Mouse (Mus musculus) ES-E14 (cell line): ENCODE data around the gene Ccdc57. TPM values are rescaled to one million over a fixed set of nuclear protein-coding genes. Genes with fewer than 3 reads are reported as not detected.

Experiments
- DNase-seq: peaks from one replicate; pipeline ENCODE4 v3.0.0-alpha.2; 2013; ENCODE audit warnings: low read depth, low spot score
- H3K27ac ChIP-seq: 2 replicates; pipeline ENCODE4 v1.5.1; 2012; ENCODE audit warnings: low read depth, mild to moderate bottlenecking, low read length, moderate library complexity, mixed read lengths; ENCODE audit not compliant: poor library complexity, insufficient read depth, severe bottlenecking
- H3K36me3 ChIP-seq: 2 replicates; pipeline ENCODE4 v1.6.1; 2012; ENCODE audit warnings: mild to moderate bottlenecking, low read length, moderate library complexity, mixed read lengths; ENCODE audit not compliant: control insufficient read depth, poor library complexity, insufficient read depth, severe bottlenecking
- H3K4me1 ChIP-seq, 2 experiments: fragments of 150-350 bp in 1 of 2; sonication (generic) in 1 of 2; 2 replicates each; pipeline ENCODE4 v1.6.1; 2012; ENCODE audit warnings: low read length in 2 of 2, mild to moderate bottlenecking in 1 of 2, mixed read lengths in 1 of 2; ENCODE audit not compliant: control insufficient read depth in 2 of 2, insufficient read depth in 2 of 2, poor library complexity in 1 of 2
- H3K4me3 ChIP-seq, 2 experiments: fragments of 150-350 bp in 1 of 2; sonication (generic) in 1 of 2; 2 replicates each; pipeline ENCODE4 v1.5.1; 2012; ENCODE audit warnings: low read length in 2 of 2, low read depth in 1 of 2, mild to moderate bottlenecking in 1 of 2, mixed read lengths in 1 of 2; ENCODE audit not compliant: insufficient read depth in 1 of 2, poor library complexity in 1 of 2, severe bottlenecking in 1 of 2
- H3K9ac ChIP-seq: 2 replicates; pipeline ENCODE4 v1.6.1; 2012; ENCODE audit warnings: low read depth, mild to moderate bottlenecking, low read length, mixed read lengths; ENCODE audit not compliant: poor library complexity, insufficient read depth, severe bottlenecking
- H3K9me3 ChIP-seq: fragments of 150-350 bp; sonication (generic); 2 replicates; pipeline ENCODE4 v1.6.1; 2012; ENCODE audit warnings: low read depth, mild to moderate bottlenecking, low read length; ENCODE audit not compliant: control insufficient read depth, insufficient read depth
- CHD2 ChIP-seq: IDR thresholded peaks from 2 replicates; pipeline ENCODE4 v1.6.1; 2014; ENCODE audit warnings: mild to moderate bottlenecking, low read depth, low read length, inconsistent platforms
- HCFC1 ChIP-seq: IDR thresholded peaks from 2 replicates; pipeline ENCODE4 v1.6.1; 2012; ENCODE audit warnings: low read length, inconsistent platforms, borderline replicate concordance; ENCODE audit not compliant: insufficient read depth
- MAFK ChIP-seq: IDR thresholded peaks from 2 replicates; pipeline ENCODE4 v1.6.1; 2014; ENCODE audit warnings: mild to moderate bottlenecking, low read depth, low read length, inconsistent platforms; ENCODE audit not compliant: insufficient read depth
- ZC3H11A ChIP-seq: IDR thresholded peaks from 2 replicates; pipeline ENCODE4 v1.6.1; 2012; ENCODE audit warnings: low read depth, mild to moderate bottlenecking, inconsistent platforms, low read length, borderline replicate concordance
- ZNF384 ChIP-seq: IDR thresholded peaks from 2 replicates; pipeline ENCODE4 v1.6.1; 2012; ENCODE audit warnings: low read depth, low read length, inconsistent platforms
- in situ Hi-C, 2 experiments: fragments of 600-800 bp; cut with MboI; formaldehyde crosslinking; loops; one replicate each; pipeline ENCODE4 v1.15.1; 2025; ENCODE audit warnings: low sequenced_read_pairs in 2 of 2, inconsistent platforms in 1 of 2; ENCODE audit not compliant: unreplicated experiment in 2 of 2
- total RNA-seq: library from RNA; depleted of rRNA; stranded (reverse); fragments of 300-350 nt; gene quantifications from 2 replicates; pipeline ENCODE4 v1.2.3, GENCODE M21; 2012

Gene Ccdc57
- total RNA-seq, 1 experiment = 1.8 TPM

DNA sequence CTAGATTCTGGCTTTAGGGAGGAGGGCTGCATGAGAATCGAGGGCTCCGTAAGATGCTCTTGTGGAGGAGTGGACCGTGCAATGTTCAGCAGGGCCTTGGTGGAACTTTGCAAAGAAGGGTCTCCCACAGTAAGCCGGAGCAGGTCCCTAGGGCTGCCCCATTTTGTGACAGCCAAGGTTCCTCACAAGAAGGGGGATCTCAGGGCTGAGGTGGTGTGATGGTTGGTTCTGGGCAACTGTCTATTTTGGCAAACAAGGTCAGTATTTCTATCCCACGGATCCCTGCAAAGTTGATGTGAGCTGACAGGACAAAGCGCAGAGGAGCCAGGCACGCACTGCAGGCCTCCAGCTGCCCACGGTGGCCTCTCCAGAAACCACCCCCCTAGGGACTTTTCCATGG lies 18.6 kb upstream of the Ccdc57 start:
- TF ChIP-seq MAFK = no peak
- TF ChIP-seq ZC3H11A = no peak
- no peak for TF ChIP-seq ZNF384
- TF ChIP-seq HCFC1 = no peak
- TF ChIP-seq CHD2 = no peak
- peaks cover 3 to 43% of the 10 kb centered on the region in 2 experiments; a peak in 3 of 4 replicates for H3K4me1 ChIP-seq

GRCm38 (mm10) chr11:120950281-120951202 lies 17.9 kb upstream of the Ccdc57 start:
- H3K27ac ChIP-seq = no peak overlapping the region
- peak overlapping the region; percentile 77 for H3K9ac ChIP-seq
- in situ Hi-C loops = no loop called here
- peaks cover 3 to 43% of the 10 kb centered on the region in 2 experiments; a peak in 3 of 4 replicates for H3K4me1 ChIP-seq
- DNase-seq = peak; percentile 97
- H3K4me3 ChIP-seq = peak overlapping the region; percentile 76 to 86
- no peaks in the 10 kb centered on the region for H3K9me3 ChIP-seq
- H3K36me3 ChIP-seq = peaks cover 15% of the 10 kb centered on the region
- TF ChIP-seq CHD2 (no peak), HCFC1 (peak; percentile 46; the same call in 1 of the 2 replicates)

More for the DNA sequence above, 18.6 kb upstream of the Ccdc57 start:
- Histone ChIP-seq H3K9ac (peak overlapping the region; percentile 53; the same call in 1 of the 2 replicates), H3K36me3 (peaks cover 22% of the 10 kb centered on the region), H3K9me3 (no peaks in the 10 kb centered on the region), H3K4me3 (peak overlapping the region; percentile 76 to 86), H3K27ac (no peak overlapping the region)
- in situ Hi-C loops = no loop called here
- DNase-seq = no peak

- no peak for DNase-seq
- Histone ChIP-seq H3K9me3 (no peaks in the 10 kb centered on the region), H3K27ac (no peak overlapping the region), H3K9ac (peak overlapping the region; percentile 77), H3K4me3 (peak overlapping the region; percentile 76 to 86), H3K4me1 (peaks cover 3 to 45% of the 10 kb centered on the region in 2 experiments; a peak in 3 of 4 replicates), H3K36me3 (peaks cover 9% of the 10 kb centered on the region; the same call in 1 of the 2 replicates)
- in situ Hi-C loops = no loop called here
- TF ChIP-seq ZC3H11A (no peak), CHD2 (no peak), ZNF384 (no peak), MAFK (no peak), HCFC1 (no peak)
Observed at GRCm38 (mm10) chr11:120949863-120950262, 17.2 kb upstream of the Ccdc57 start.

- H3K36me3 ChIP-seq = peaks cover 8% of the 10 kb centered on the region; the same call in 1 of the 2 replicates
- H3K9me3 ChIP-seq = no peaks in the 10 kb centered on the region
- H3K4me3 ChIP-seq = peak overlapping the region; percentile 76 to 86
- peak overlapping the region; percentile 16; the same call in 1 of the 2 replicates for H3K27ac ChIP-seq
- peak overlapping the region; percentile 77 for H3K9ac ChIP-seq
- H3K4me1 ChIP-seq = peaks cover 3 to 42% of the 10 kb centered on the region in 2 experiments; a peak in 3 of 4 replicates
- in situ Hi-C loops = no loop called here
- no peak for DNase-seq
- TF ChIP-seq HCFC1 (no peak), CHD2 (no peak), ZC3H11A (no peak), MAFK (no peak), ZNF384 (no peak)
Observed at GRCm38 (mm10) chr11:120948861-120949851, 16.5 kb upstream of the Ccdc57 start.
